Mouse (Mus musculus): ENCODE measurements at regions not wholly inside any gene's neighbourhood (a gene's known extent, or its start where the extent isn't known, plus 50 kb on each side); places are given as distances from the start of the nearest gene placed in this dataset.
"Not testable (repeated sequence)": the region's sequence is repeated elsewhere in the genome, so short reads cannot be mapped to it uniquely, and the experiment has no call there.

- no peak for DNase-seq
Observed at GRCm38 (mm10) chr4:64432097-64432496, 385.3 kb upstream of the Tnc start.

- peak; percentile 22 to 60 for DNase-seq
Observed at GRCm38 (mm10) chr4:64437744-64438594, 391.2 kb upstream of the Tnc start.

DNA sequence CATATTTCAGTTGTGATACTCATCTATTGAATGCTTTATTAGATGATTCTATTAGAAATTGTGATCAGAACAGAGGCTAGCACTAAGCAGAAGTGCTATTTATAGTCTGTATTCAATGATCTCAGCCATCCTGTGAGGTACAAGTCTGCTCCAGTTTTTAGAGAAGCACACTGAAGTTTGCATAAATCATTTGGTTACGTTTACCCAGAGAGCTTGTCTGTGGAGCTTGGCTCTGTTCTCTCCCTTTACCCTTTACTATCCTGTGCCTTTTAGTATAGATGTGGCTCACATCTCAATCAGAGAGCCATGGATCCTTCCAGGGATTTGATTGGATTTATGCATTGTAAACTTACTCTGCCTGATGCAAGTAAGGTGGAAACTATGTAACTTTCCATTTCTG lies 404.6 kb upstream of the Tnc start:
- DNase-seq, result no peak

- no peak for DNase-seq
Observed at GRCm38 (mm10) chr4:64451946-64452345, 405.1 kb upstream of the Tnc start.

GRCm38 (mm10) chr4:64492260-64492962 lies 445.6 kb upstream of the Tnc start:
- no peak for DNase-seq

DNA sequence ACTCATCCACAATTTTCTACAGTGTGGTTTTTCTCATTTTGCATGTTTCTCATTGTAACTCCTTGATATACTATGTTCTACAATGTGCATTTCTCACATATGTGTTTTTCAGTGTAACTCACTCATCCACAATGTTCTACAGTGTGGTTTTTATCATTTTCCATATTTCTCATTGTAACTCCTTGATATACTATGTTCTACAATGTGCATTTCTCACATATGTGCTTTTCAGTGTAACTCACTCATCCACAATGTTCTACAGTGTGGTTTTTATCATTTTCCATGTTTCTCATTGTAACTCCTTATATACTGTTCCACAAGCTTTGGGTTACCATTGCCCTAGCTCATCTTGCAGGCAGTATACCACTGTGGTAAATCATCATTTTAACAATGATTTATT lies 450.9 kb upstream of the Tnc start:
- not testable (repeated sequence) for DNase-seq

GRCm38 (mm10) chr4:64500635-64501395 lies 454.0 kb upstream of the Tnc start:
- peak in 1 of 2 experiments; percentile 4 for DNase-seq

DNA sequence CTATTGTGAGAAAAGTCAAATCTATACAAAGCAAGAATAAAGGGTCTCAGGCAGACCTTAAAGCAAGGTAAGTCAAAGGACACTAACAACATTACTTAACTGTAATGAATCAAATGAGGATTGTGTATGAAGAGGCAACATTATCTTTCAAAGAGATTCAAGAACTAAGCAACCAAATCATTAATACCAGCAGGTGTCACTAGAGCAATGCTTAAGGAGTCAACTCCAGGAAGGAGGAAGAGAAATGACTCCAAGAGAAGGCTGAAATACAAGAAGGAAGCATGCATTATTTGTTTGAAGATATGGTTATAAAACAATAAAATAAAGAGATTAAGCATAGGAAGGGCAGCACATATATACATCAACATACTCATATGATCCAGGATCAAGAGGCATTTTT lies 475.1 kb upstream of the Tnc start:
- no peak for DNase-seq

DNA sequence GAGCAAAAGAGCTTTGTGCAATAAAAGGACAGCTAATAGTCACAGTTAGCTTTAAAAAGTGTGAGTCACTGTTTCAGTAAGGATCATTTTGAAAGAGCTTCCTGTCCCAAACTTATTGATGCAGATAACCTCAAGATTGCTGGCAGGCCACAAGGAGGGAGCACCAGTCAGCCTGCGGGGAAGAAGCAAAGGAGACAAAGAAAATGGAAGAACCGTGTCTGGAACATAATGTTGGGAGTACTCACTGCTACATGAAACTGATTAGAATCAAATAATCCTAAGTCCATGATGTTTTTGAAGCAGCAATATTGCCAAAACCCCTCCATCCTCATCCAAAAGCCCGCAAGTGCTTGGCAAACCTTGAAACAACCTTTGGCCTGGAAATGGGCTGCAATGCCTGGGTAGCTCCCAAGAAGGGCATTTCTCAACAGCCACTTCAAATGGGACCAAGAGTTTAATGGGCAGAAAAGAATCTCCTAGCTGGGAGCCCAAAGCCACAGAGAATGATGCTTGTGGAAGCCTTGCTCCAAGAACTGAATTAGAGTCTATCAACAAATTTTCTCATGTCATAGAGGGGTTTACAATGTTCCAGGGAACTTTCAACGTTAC lies 481.0 kb upstream of the Tnc start:
- no peak for DNase-seq

DNA sequence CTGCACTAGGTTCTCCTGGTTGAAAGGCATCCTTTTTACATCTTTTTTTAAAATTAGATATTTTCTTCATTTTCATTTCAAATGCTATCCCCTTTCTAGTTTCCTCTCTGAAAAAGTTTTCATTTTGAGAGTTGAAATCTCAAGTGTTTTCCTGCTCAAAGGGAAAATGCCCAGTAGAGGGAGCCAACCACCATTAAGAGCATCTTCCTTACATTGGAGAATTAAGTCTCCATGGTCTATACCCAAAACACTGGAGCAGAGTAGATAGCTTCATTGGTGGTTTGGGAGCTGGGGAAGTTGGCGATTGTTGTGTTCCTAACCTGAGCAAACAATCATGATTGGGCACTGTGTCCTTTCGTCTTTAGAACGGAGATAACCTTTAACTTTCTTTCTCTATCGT lies 483.8 kb upstream of the Tnc start:
- DNase-seq, result peak in 1 of 2 experiments; percentile 9

DNA sequence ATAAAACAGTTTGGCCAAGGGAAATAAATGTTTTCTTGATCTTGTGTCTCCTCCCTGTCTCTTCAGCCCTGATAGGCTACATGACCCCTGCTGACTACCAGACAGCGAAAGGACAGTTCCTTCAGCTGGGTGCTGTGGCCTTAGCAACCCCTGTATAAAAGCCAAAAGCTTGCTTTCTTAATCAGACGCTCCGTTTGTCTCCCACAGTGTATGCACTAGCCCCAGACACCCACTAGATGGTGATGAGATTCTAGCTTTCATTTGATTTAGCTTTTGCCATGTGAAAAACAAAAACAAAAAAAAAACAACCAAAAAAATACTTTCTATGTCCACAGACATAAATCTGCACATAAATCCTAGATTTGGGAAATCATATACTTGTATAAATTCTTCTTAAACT lies 486.2 kb upstream of the Tnc start:
- DNase-seq, result peak in 1 of 2 experiments; percentile 28

GRCm38 (mm10) chr4:64535554-64536253 lies 488.9 kb upstream of the Tnc start:
- DNase-seq, result no peak

- no peak for DNase-seq
Observed at GRCm38 (mm10) chr4:64538009-64538408, 491.2 kb upstream of the Tnc start.

- DNase-seq, result no peak
Observed at GRCm38 (mm10) chr4:64544576-64545185, 497.9 kb upstream of the Tnc start.

GRCm38 (mm10) chr4:64546386-64546785 lies 499.6 kb upstream of the Tnc start:
- DNase-seq, result no peak

DNA sequence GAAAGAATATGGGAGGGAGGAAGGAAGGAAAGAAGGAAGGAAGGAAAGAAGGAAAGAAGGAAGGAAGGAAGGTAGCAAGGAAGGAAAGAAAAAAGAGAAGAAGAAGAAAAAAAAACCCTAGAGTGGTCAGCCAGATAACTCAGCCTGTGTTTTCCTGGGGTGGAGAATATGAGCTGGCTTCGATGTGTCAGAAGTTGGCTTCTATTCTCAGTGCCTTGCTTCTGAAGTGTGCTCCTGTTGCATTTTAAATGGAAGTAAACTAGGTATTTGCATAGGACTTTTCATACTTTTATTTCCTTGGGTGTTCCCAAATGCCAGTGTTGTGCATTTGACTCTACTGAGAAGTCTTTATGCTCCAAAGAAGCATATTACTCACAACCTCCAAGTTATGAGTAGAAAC lies 515.7 kb upstream of the Tnc start:
- DNase-seq, result no peak

- DNase-seq, result no peak
Observed at GRCm38 (mm10) chr4:64563996-64564395, 517.2 kb upstream of the Tnc start.

DNA sequence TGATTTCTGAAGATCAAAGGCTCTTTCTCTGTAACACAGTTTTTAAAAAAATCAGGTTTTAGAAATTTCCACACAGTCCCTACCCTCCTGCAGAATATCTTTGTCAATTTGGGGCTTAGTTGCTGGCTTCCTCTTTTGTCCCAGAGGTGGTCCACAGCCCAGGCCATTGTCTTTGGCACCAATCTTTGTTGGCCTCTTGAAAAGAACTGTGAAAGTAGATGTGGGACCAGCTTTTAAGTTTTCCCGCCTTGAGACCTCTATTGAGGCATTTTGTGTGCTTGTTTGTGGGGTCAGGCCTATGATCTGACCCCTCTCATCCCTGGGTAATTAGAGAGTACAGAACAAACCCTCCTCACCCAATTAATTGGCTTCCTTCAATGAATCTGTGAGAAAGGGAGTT lies 523.9 kb upstream of the Tnc start:
- DNase-seq, result no peak

GRCm38 (mm10) chr4:64575901-64576300 lies 529.1 kb upstream of the Tnc start:
- DNase-seq, result no peak

DNA sequence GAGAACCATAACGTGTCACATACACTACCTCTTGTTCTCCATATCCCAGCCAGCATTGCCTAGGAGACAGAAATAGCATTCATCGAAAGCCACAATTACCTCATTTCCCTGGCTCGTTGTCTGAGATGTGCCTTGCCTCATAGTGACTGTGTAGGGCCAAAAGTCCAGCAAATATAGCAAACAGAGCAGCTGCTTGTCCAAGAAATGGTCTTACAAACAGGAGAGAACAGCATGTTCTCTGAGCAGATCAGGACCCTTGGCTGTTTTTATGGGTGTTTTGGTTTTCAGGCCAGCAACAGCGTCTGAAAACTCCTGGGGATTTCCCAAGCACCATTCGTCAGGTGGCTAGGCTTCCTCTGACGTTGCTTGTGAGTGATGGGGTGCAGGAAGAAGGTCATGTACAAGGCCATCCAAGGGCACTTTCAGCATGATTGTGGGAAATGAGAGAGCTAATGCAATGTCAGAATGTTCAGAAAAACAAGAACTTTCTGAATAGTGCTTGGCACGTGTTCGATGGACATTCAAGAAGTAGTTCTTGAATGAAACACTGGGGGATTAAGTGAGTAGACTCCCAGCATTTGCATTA lies 528.9 kb upstream of the Pappa start:
- DNase-seq, result peak; percentile 49 to 79

DNA sequence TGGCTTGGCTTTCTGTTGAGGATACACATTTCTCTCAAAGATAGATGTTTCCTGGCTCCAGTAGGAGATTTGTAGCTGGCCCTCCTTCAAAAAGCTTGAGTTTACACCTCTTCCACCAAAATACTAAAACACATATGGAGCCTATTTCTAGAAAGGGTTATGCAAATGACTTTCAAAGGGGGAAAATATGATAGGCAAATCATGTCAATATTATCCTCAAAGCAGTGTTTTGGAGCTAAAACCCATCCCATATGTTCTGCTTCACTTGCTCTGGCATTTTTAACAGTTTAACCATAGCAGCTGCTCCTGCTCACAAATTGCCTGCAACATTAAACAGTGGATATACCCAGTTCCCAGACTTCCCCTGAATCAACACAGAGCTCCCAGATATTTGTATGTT lies 525.5 kb upstream of the Pappa start:
- no peak for DNase-seq

DNA sequence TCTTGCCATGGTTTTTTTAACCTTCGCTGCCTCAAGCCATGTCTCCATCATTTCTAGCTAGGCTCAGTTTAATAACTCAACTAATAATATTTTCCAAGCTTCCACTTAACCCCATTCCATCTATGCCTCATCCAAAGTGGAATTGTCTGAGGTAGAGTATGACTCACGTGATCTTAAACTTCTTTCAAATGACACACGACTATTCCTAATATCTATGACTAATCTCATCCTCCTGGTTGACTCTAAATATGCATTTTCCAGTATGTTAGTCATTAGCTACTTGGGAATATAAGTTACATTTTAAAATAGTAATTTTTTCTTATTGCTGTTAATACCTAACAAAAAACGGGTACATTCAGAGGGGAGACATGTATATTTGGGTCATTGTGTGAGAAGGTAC lies 524.8 kb upstream of the Pappa start:
- DNase-seq, result no peak

Measured in lung, postnatal 4 days (tissue).